Mouse (Mus musculus): ENCODE measurements around the gene Krt18. TPM values are rescaled to one million over a fixed set of nuclear protein-coding genes. Genes with fewer than 3 reads are reported as not detected.

The Krt18 gene
- polyA plus RNA-seq, 1 experiment from 2014 or later = 20.6 TPM

- Histone ChIP-seq H3K4me3 (ENCODE audit: control insufficient read depth in 1 of 2, insufficient read depth in 1 of 2, low read depth in 1 of 2, low read length in 2 of 2) (peak overlapping the region; percentile 21 to 31; a peak in 3 of 4 replicates), H3K9me3 (ENCODE audit: control insufficient read depth, low read length) (no peaks in the 10 kb centered on the region), H3K4me2 (ENCODE audit: low read length) (peak overlapping the region; percentile 66), H3K36me3 (ENCODE audit: control insufficient read depth, insufficient read depth, low read length) (no peaks in the 10 kb centered on the region), H3K27me3 (ENCODE audit: control insufficient read depth, insufficient read depth, low read length) (no peaks in the 10 kb centered on the region), H3K9ac (ENCODE audit: low read length) (peak overlapping the region; percentile 66), H3K4me1 (ENCODE audit: control insufficient read depth in 2 of 2, insufficient read depth in 2 of 2, low read length in 2 of 2) (peaks cover 20 to 22% of the 10 kb centered on the region in 2 experiments), H3K27ac (replicated peaks in 1 of 2; ENCODE audit: control insufficient read depth in 1 of 2, insufficient read depth in 1 of 2, low read depth in 2 of 2, low read length in 2 of 2) (peak overlapping the region; percentile 37 to 39; a peak in 1 of 4 replicates)
- no peak for ATAC-seq (ENCODE audit: insufficient number of reproducible peaks, insufficient read depth, low FRiP score, low read depth)
- WGBS = 7% methylated on average over 22 of the region's 22 CpGs
Measured at GRCm38 (mm10) chr15:102025136-102025872, 2.7 kb upstream of the Krt18 start.

GRCm38 (mm10) chr15:102026430-102026829 lies 1.6 kb upstream of the Krt18 start:
- 18% methylated on average over 12 of the region's 12 CpGs for WGBS
- Histone ChIP-seq H3K4me3 (ENCODE audit: control insufficient read depth in 1 of 2, insufficient read depth in 1 of 2, low read depth in 1 of 2, low read length in 2 of 2) (no peak overlapping the region), H3K9ac (ENCODE audit: low read length) (no peak overlapping the region)

GRCm38 (mm10) chr15:102034121-102035053 lies 6.4 kb downstream of the Krt18 start:
- H3K4me3 ChIP-seq (ENCODE audit: control insufficient read depth in 1 of 2, insufficient read depth in 1 of 2, low read depth in 1 of 2, low read length in 2 of 2) = no peak overlapping the region
- H3K4me2 ChIP-seq (ENCODE audit: low read length) = no peak overlapping the region
- no peak overlapping the region for H3K9ac ChIP-seq (ENCODE audit: low read length)
- WGBS = 47% methylated on average over 16 of the region's 16 CpGs
- H3K27me3 ChIP-seq (ENCODE audit: control insufficient read depth, insufficient read depth, low read length) = no peaks in the 10 kb centered on the region
- no peaks in the 10 kb centered on the region for H3K9me3 ChIP-seq (ENCODE audit: control insufficient read depth, low read length)
- H3K27ac ChIP-seq (replicated peaks in 1 of 2; ENCODE audit: control insufficient read depth in 1 of 2, insufficient read depth in 1 of 2, low read depth in 2 of 2, low read length in 2 of 2) = peak overlapping the region; percentile 15 to 39; a peak in 1 of 4 replicates
- H3K36me3 ChIP-seq (ENCODE audit: control insufficient read depth, insufficient read depth, low read length) = peaks cover 6% of the 10 kb centered on the region; the same call in 1 of the 2 replicates
- peaks cover 0 to 6% of the 10 kb centered on the region in 2 experiments; a peak in 1 of 4 replicates for H3K4me1 ChIP-seq (ENCODE audit: control insufficient read depth in 2 of 2, insufficient read depth in 2 of 2, low read length in 2 of 2)
- ATAC-seq (ENCODE audit: insufficient number of reproducible peaks, insufficient read depth, low FRiP score, low read depth) = no peak

More at GRCm38 (mm10) chr15:102026430-102026829, 1.6 kb upstream of the Krt18 start:
- Histone ChIP-seq H3K36me3 (ENCODE audit: control insufficient read depth, insufficient read depth, low read length) (peaks cover 6% of the 10 kb centered on the region; the same call in 1 of the 2 replicates), H3K9me3 (ENCODE audit: control insufficient read depth, low read length) (no peaks in the 10 kb centered on the region), H3K4me2 (ENCODE audit: low read length) (peak overlapping the region; percentile 66), H3K27me3 (ENCODE audit: control insufficient read depth, insufficient read depth, low read length) (no peaks in the 10 kb centered on the region), H3K27ac (replicated peaks in 1 of 2; ENCODE audit: control insufficient read depth in 1 of 2, insufficient read depth in 1 of 2, low read depth in 2 of 2, low read length in 2 of 2) (no peak overlapping the region), H3K4me1 (ENCODE audit: control insufficient read depth in 2 of 2, insufficient read depth in 2 of 2, low read length in 2 of 2) (peaks cover 20 to 22% of the 10 kb centered on the region in 2 experiments)
- no peak for ATAC-seq (ENCODE audit: insufficient number of reproducible peaks, insufficient read depth, low FRiP score, low read depth)

- ATAC-seq (ENCODE audit: insufficient number of reproducible peaks, insufficient read depth, low FRiP score, low read depth) = no peak
- H3K36me3 ChIP-seq (ENCODE audit: control insufficient read depth, insufficient read depth, low read length) = no peaks in the 10 kb centered on the region
- H3K4me1 ChIP-seq (ENCODE audit: control insufficient read depth in 2 of 2, insufficient read depth in 2 of 2, low read length in 2 of 2) = no peaks in the 10 kb centered on the region; a peak in 1 of 4 replicates
- no peak overlapping the region for H3K4me2 ChIP-seq (ENCODE audit: low read length)
- WGBS = 77% methylated on average over 4 of the region's 4 CpGs
- H3K9ac ChIP-seq (ENCODE audit: low read length) = no peak overlapping the region
- H3K4me3 ChIP-seq (ENCODE audit: control insufficient read depth in 1 of 2, insufficient read depth in 1 of 2, low read depth in 1 of 2, low read length in 2 of 2) = no peak overlapping the region
- H3K9me3 ChIP-seq (ENCODE audit: control insufficient read depth, low read length) = no peaks in the 10 kb centered on the region
- no peak overlapping the region for H3K27ac ChIP-seq (replicated peaks in 1 of 2; ENCODE audit: control insufficient read depth in 1 of 2, insufficient read depth in 1 of 2, low read depth in 2 of 2, low read length in 2 of 2)
- no peaks in the 10 kb centered on the region for H3K27me3 ChIP-seq (ENCODE audit: control insufficient read depth, insufficient read depth, low read length)
Measured at GRCm38 (mm10) chr15:102040277-102040676, 12.3 kb downstream of the Krt18 start.

GRCm38 (mm10) chr15:102041951-102042350 lies 14.0 kb downstream of the Krt18 start:
- 66% methylated on average over 7 of the region's 7 CpGs for WGBS
- no peak overlapping the region for H3K9ac ChIP-seq (ENCODE audit: low read length)
- no peaks in the 10 kb centered on the region for H3K9me3 ChIP-seq (ENCODE audit: control insufficient read depth, low read length)
- H3K4me1 ChIP-seq (ENCODE audit: control insufficient read depth in 2 of 2, insufficient read depth in 2 of 2, low read length in 2 of 2) = no peaks in the 10 kb centered on the region
- H3K27me3 ChIP-seq (ENCODE audit: control insufficient read depth, insufficient read depth, low read length) = no peaks in the 10 kb centered on the region
- H3K27ac ChIP-seq (replicated peaks in 1 of 2; ENCODE audit: control insufficient read depth in 1 of 2, insufficient read depth in 1 of 2, low read depth in 2 of 2, low read length in 2 of 2) = no peak overlapping the region
- H3K4me2 ChIP-seq (ENCODE audit: low read length) = no peak overlapping the region
- H3K4me3 ChIP-seq (ENCODE audit: control insufficient read depth in 1 of 2, insufficient read depth in 1 of 2, low read depth in 1 of 2, low read length in 2 of 2) = no peak overlapping the region
- ATAC-seq (ENCODE audit: insufficient number of reproducible peaks, insufficient read depth, low FRiP score, low read depth) = no peak
- H3K36me3 ChIP-seq (ENCODE audit: control insufficient read depth, insufficient read depth, low read length) = no peaks in the 10 kb centered on the region

GRCm38 (mm10) chr15:102044745-102045144 lies 16.8 kb downstream of the Krt18 start:
- no peak overlapping the region for H3K9ac ChIP-seq (ENCODE audit: low read length)
- 79% methylated on average over 3 of the region's 3 CpGs for WGBS
- H3K9me3 ChIP-seq (ENCODE audit: control insufficient read depth, low read length) = no peaks in the 10 kb centered on the region
- H3K27ac ChIP-seq (replicated peaks in 1 of 2; ENCODE audit: control insufficient read depth in 1 of 2, insufficient read depth in 1 of 2, low read depth in 2 of 2, low read length in 2 of 2) = no peak overlapping the region
- no peaks in the 10 kb centered on the region for H3K36me3 ChIP-seq (ENCODE audit: control insufficient read depth, insufficient read depth, low read length)
- ATAC-seq (ENCODE audit: insufficient number of reproducible peaks, insufficient read depth, low FRiP score, low read depth) = no peak
- no peaks in the 10 kb centered on the region for H3K4me1 ChIP-seq (ENCODE audit: control insufficient read depth in 2 of 2, insufficient read depth in 2 of 2, low read length in 2 of 2)
- H3K27me3 ChIP-seq (ENCODE audit: control insufficient read depth, insufficient read depth, low read length) = no peaks in the 10 kb centered on the region
- no peak overlapping the region for H3K4me2 ChIP-seq (ENCODE audit: low read length)
- H3K4me3 ChIP-seq (ENCODE audit: control insufficient read depth in 1 of 2, insufficient read depth in 1 of 2, low read depth in 1 of 2, low read length in 2 of 2) = no peak overlapping the region

- no peak overlapping the region for H3K4me2 ChIP-seq (ENCODE audit: low read length)
- no peaks in the 10 kb centered on the region for H3K27me3 ChIP-seq (ENCODE audit: control insufficient read depth, insufficient read depth, low read length)
- no peaks in the 10 kb centered on the region for H3K9me3 ChIP-seq (ENCODE audit: control insufficient read depth, low read length)
- H3K27ac ChIP-seq (replicated peaks in 1 of 2; ENCODE audit: control insufficient read depth in 1 of 2, insufficient read depth in 1 of 2, low read depth in 2 of 2, low read length in 2 of 2) = no peak overlapping the region
- no peak overlapping the region for H3K4me3 ChIP-seq (ENCODE audit: control insufficient read depth in 1 of 2, insufficient read depth in 1 of 2, low read depth in 1 of 2, low read length in 2 of 2)
- ATAC-seq (ENCODE audit: insufficient number of reproducible peaks, insufficient read depth, low FRiP score, low read depth) = no peak
- H3K4me1 ChIP-seq (ENCODE audit: control insufficient read depth in 2 of 2, insufficient read depth in 2 of 2, low read length in 2 of 2) = no peaks in the 10 kb centered on the region
- H3K36me3 ChIP-seq (ENCODE audit: control insufficient read depth, insufficient read depth, low read length) = no peaks in the 10 kb centered on the region
- 54% methylated on average over 10 of the region's 10 CpGs for WGBS
- no peak overlapping the region for H3K9ac ChIP-seq (ENCODE audit: low read length)
Measured at GRCm38 (mm10) chr15:102045691-102046090, 17.7 kb downstream of the Krt18 start.

Measured in heart, embryonic 14.5 days (tissue).